Mouse (Mus musculus) hindbrain, embryonic 10.5 days (tissue): Measurements from ENCODE around the gene Hhatl. TPM values are rescaled to one million over a fixed set of nuclear protein-coding genes. Genes with fewer than 3 reads are reported as not detected.

Experiments
- DNase-seq: peaks from one replicate; pipeline ENCODE4 v3.0.0-alpha.2; 2017; ENCODE audit warnings: low spot score
- H3K27ac ChIP-seq: fragments of 300-500 bp; sonication (generic); 2 replicates; pipeline ENCODE4 v1.5.1; 2016; ENCODE audit warnings: mild to moderate bottlenecking, moderate library complexity
- H3K27me3 ChIP-seq: fragments of 300-500 bp; sonication (generic); 2 replicates; pipeline ENCODE4 v1.6.1; 2016; ENCODE audit warnings: mild to moderate bottlenecking; ENCODE audit not compliant: poor library complexity, insufficient read depth, severe bottlenecking
- H3K36me3 ChIP-seq: fragments of 300-500 bp; sonication (generic); 2 replicates; pipeline ENCODE4 v1.6.1; 2016; ENCODE audit warnings: mild to moderate bottlenecking, moderate library complexity
- H3K4me1 ChIP-seq: fragments of 300-500 bp; sonication (generic); replicated peaks from 2 replicates; pipeline ENCODE4 v1.6.1; 2016; ENCODE audit warnings: mild to moderate bottlenecking
- H3K4me3 ChIP-seq: fragments of 300-500 bp; sonication (generic); 2 replicates; pipeline ENCODE4 v1.5.1; 2016; ENCODE audit warnings: mild to moderate bottlenecking, moderate library complexity
- H3K9me3 ChIP-seq: fragments of 300-500 bp; sonication (generic); 2 replicates; pipeline ENCODE4 v1.6.1; 2016; ENCODE audit warnings: mild to moderate bottlenecking, moderate library complexity
- WGBS: fragments of 180-500 bp; shearing (Covaris S2); methylation state at CpG from one replicate; pipeline ENCODE4 v1.1.7; 2016; 5-methylcytosine and 5-hydroxymethylcytosine counted together
- polyA plus RNA-seq: library from polyadenylated mRNA; unstranded; fragments of >200 nt; fragmentation: Nextera tagmentation; extraction: Ambion mirVana; gene quantifications from 2 replicates; pipeline ENCODE4 v1.2.1, GENCODE M21; 2016

Gene Hhatl
- polyA plus RNA-seq, 1 experiment from 2014 or later: not detected

DNA sequence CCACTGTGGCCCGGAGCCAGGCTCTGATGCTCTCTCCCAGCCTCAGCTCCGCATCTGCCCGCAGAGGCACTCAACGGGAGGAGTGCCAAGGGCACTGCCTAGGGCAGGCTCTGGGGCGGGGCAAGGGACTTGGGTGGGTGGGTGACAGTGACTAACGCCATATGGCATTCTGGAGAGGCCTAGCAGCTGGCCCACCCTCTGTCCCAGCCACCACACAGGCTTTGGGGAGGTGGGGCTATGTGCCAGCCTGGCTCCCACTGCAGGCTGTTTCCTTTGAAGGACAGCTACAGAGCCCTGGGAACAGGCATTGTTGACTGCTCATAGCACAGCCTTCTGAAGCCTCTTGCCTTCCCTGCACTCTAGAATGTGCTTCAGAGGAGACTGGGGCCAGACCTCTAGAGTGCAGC lies 30.3 kb upstream of the Hhatl start:
- Histone ChIP-seq H3K9me3 (no peaks in the 10 kb centered on the region), H3K36me3 (no peaks in the 10 kb centered on the region), H3K4me3 (no peak overlapping the region), H3K4me1 (peaks cover 14% of the 10 kb centered on the region), H3K27ac (peak overlapping the region; percentile 2; the same call in 1 of the 2 replicates), H3K27me3 (no peaks in the 10 kb centered on the region)
- no peak for DNase-seq
- 84% methylated on average over 6 of the region's 6 CpGs for WGBS

- no peak overlapping the region for H3K4me3 ChIP-seq
- no peak for DNase-seq
- no peaks in the 10 kb centered on the region for H3K9me3 ChIP-seq
- H3K27ac ChIP-seq: no peak overlapping the region
- H3K27me3 ChIP-seq: no peaks in the 10 kb centered on the region
- no peaks in the 10 kb centered on the region for H3K36me3 ChIP-seq
- H3K4me1 ChIP-seq: peaks cover 14% of the 10 kb centered on the region
- 80% methylated on average over 5 of the region's 5 CpGs for WGBS
Observed at GRCm38 (mm10) chr9:121820765-121821164, 28.5 kb upstream of the Hhatl start.

DNA sequence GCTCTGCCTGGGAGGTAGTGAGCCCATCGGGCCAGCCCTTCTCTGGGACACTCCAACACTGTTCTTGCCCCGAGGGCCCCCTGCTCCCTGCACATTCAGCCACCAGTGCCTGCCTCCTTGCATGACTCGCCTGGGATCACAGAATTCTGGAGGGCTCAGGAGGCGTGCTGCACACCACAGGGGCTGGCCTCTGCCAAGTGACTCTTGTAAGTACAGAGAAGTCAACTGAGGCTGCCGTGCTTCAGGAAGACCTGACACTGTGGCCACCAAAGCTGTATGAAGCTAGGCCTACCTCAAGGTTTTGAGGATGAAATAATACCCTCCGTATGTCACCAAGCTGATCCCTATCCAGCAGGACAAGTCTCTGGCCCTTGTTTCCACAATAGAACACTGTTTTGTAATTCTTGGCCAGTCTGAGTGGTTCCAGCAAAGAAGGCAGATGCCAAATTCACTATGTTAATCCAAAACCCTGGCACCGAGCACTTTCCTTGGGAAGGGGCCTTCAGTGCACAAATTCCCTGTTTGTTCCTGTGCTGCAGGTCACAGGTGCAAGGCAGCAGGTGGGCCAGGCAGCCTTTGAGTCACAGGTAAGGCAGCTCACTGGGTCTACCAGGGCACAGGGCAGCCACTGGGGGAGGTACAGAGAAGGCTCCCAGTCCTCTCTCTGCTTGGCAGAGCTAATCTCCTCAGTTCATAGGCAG lies 27.6 kb upstream of the Hhatl start:
- no peaks in the 10 kb centered on the region for H3K9me3 ChIP-seq
- H3K36me3 ChIP-seq: no peaks in the 10 kb centered on the region
- 54% methylated on average over 7 of the region's 7 CpGs for WGBS
- H3K4me3 ChIP-seq: no peak overlapping the region
- no peaks in the 10 kb centered on the region for H3K27me3 ChIP-seq
- H3K27ac ChIP-seq: no peak overlapping the region; the same call in 1 of the 2 replicates
- no peak for DNase-seq
- H3K4me1 ChIP-seq: peaks cover 17% of the 10 kb centered on the region

DNA sequence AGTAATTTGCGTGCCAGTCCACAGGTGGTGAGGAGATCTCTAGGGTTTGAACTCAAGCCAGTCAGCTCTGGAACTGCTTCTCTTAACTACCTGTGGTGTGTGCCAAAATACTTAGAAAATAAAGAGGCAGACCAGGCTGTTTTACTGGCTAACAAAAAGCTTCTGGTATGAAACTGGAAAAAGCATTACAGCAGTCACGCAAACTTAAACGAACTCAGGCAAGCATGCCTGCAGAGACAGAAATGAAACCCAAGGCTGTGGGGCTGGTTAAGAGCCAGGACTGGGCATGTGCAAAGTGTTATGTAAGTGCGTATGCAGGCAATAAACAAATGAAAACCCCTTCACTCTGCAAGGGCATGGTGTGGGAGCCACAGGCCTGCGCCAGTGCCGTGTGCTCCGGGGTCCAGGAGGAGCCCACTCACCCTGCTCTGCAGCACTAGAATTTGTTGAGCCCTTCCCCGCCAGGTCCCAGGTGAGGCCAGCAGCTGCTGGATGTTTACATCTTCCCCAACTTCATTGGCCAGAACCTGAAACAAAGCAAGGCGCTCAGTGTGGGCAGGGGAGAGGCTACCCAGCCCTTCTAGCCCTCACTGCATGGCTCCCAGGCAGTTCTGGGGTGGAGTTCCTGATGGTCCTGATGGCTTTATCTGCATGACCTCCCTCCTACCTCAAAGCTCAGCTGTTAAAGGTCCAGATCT lies 26.9 kb upstream of the Hhatl start:
- 82% methylated on average over 9 of the region's 9 CpGs for WGBS
- no peak for DNase-seq
- Histone ChIP-seq H3K36me3 (no peaks in the 10 kb centered on the region), H3K27me3 (no peaks in the 10 kb centered on the region), H3K9me3 (no peaks in the 10 kb centered on the region), H3K4me3 (no peak overlapping the region), H3K4me1 (peaks cover 19% of the 10 kb centered on the region), H3K27ac (no peak overlapping the region; the same call in 1 of the 2 replicates)

- 64% methylated on average over 6 of the region's 6 CpGs for WGBS
- no peaks in the 10 kb centered on the region for H3K27me3 ChIP-seq
Observed at GRCm38 (mm10) chr9:121815183-121815582, 22.9 kb upstream of the Hhatl start.

DNA sequence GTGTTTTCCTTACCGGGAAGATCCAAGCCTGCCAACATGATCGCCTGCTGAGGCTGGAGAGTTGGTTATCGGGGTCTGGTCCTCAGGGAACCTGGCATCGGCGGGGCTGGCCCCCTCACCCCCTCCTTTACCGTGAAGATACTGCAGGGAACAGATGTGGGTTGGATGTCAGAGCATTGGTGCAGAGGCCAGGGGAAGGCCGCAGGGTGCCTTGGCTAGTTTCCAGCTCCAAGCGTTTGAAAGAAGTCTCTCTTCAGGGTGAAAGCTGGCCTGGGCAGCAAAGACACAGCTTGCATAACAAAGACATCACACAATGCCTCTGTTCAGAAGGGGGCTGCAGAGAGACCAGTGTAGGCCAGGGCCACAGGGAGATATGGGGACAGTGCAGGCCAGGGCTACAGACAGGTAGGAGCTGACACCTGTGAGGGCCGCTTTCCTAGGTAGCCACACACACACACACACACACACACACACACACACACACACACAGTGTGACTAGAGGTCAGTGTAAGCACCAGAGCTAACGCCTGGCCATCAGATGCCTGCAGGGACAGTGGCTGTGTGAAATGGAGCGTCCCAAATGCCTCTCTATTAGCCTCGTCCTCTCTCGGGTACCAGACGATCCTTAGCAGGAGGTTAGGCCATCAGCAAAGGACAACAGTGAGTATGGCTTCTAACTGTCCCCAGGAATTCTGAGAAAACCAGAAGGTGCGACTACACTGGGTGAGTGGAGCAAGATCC lies 17.9 kb upstream of the Hhatl start:
- Histone ChIP-seq H3K4me1 (peaks cover 67% of the 10 kb centered on the region), H3K27me3 (no peaks in the 10 kb centered on the region), H3K4me3 (peak overlapping the region; percentile 7; the same call in 1 of the 2 replicates), H3K36me3 (no peaks in the 10 kb centered on the region), H3K27ac (peak overlapping the region; percentile 80), H3K9me3 (no peaks in the 10 kb centered on the region)
- DNase-seq: peak; percentile 41
- 15% methylated on average over 15 of the region's 15 CpGs for WGBS

More at GRCm38 (mm10) chr9:121815183-121815582, 22.9 kb upstream of the Hhatl start:
- Histone ChIP-seq H3K4me3 (no peak overlapping the region), H3K27ac (no peak overlapping the region), H3K36me3 (no peaks in the 10 kb centered on the region), H3K9me3 (no peaks in the 10 kb centered on the region), H3K4me1 (peaks cover 24% of the 10 kb centered on the region)
- no peak for DNase-seq

DNA sequence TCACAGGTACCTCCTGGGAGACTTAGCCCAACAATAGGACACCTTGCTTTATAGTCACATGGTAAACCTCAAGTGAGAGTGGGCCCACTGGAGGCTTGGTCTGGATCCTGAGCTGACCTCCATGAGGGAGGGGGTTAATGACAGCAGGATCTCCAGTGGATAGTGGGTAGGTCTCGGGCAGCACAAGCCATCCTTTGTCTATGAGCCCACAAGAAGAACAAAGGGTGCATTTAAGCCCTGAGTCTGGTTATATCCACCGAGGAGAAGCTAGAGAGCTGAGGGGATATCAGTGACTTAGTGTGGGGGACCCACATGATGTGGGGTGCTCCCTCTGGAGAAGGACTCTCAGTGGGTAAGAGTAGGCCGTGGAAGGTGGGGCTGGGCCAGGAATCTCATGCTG lies 16.2 kb upstream of the Hhatl start:
- H3K4me3 ChIP-seq: no peak overlapping the region
- H3K4me1 ChIP-seq: peaks cover 66% of the 10 kb centered on the region
- H3K27ac ChIP-seq: peak overlapping the region; percentile 80
- no peaks in the 10 kb centered on the region for H3K9me3 ChIP-seq
- 45% methylated on average over 3 of the region's 3 CpGs for WGBS
- no peaks in the 10 kb centered on the region for H3K36me3 ChIP-seq
- no peaks in the 10 kb centered on the region for H3K27me3 ChIP-seq
- no peak for DNase-seq

GRCm38 (mm10) chr9:121807947-121808346 lies 15.6 kb upstream of the Hhatl start:
- peaks cover 69% of the 10 kb centered on the region for H3K4me1 ChIP-seq
- no peak for DNase-seq
- H3K27me3 ChIP-seq: no peaks in the 10 kb centered on the region
- no peak overlapping the region for H3K4me3 ChIP-seq
- 59% methylated on average over 7 of the region's 7 CpGs for WGBS
- peak overlapping the region; percentile 80 for H3K27ac ChIP-seq
- no peaks in the 10 kb centered on the region for H3K36me3 ChIP-seq
- no peaks in the 10 kb centered on the region for H3K9me3 ChIP-seq

- Histone ChIP-seq H3K27ac (peak overlapping the region; percentile 80), H3K9me3 (no peaks in the 10 kb centered on the region), H3K36me3 (no peaks in the 10 kb centered on the region), H3K4me1 (peaks cover 73% of the 10 kb centered on the region), H3K4me3 (no peak overlapping the region), H3K27me3 (no peaks in the 10 kb centered on the region)
- 39% methylated on average over 1 of the region's 1 CpGs for WGBS
- no peak for DNase-seq
Observed at GRCm38 (mm10) chr9:121807546-121807945, 15.2 kb upstream of the Hhatl start.

- no peaks in the 10 kb centered on the region for H3K36me3 ChIP-seq
- H3K27ac ChIP-seq: peak overlapping the region; percentile 13; the same call in 1 of the 2 replicates
- H3K9me3 ChIP-seq: no peaks in the 10 kb centered on the region
- no peak for DNase-seq
- H3K27me3 ChIP-seq: 0 out of 2 replicates have a peak, but pooled peaks cover 5% of the 10 kb centered on the region
- peaks cover 67% of the 10 kb centered on the region for H3K4me1 ChIP-seq
- H3K4me3 ChIP-seq: no peak overlapping the region
- WGBS: 73% methylated on average over 7 of the region's 7 CpGs
Observed at GRCm38 (mm10) chr9:121802747-121803146, 10.4 kb upstream of the Hhatl start.

GRCm38 (mm10) chr9:121798887-121799520 lies 6.7 kb upstream of the Hhatl start:
- Histone ChIP-seq H3K27me3 (peaks cover 5% of the 10 kb centered on the region; the same call in 1 of the 2 replicates), H3K4me1 (peaks cover 48% of the 10 kb centered on the region), H3K4me3 (no peak overlapping the region), H3K36me3 (no peaks in the 10 kb centered on the region), H3K27ac (peak overlapping the region; percentile 50), H3K9me3 (no peaks in the 10 kb centered on the region)
- no peak for DNase-seq
- WGBS: 33% methylated on average over 6 of the region's 6 CpGs

DNA sequence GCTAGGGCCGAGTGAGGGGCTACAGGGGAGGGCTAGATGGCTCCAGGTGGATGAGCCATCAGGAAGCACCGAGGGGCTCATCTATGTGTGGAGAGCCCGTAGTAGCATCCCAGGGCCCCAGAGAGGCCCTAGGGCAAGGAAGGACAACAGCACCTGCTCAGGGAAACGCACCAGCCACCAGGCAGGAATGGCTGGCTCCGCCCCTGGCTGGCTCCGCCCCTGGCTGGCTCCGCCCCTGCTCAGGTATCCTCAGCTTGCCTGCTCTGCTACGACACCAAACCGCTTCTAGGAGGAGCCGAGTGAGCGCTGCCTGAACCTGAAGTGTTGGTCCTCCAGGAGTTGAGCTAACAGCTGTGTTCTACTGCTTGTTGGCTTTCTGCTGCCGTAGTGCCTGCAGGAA lies 5.4 kb upstream of the Hhatl start:
- 19% methylated on average over 12 of the region's 12 CpGs for WGBS
- Histone ChIP-seq H3K4me3 (no peak overlapping the region), H3K4me1 (peaks cover 38% of the 10 kb centered on the region), H3K9me3 (no peaks in the 10 kb centered on the region), H3K27ac (peak overlapping the region; percentile 8; the same call in 1 of the 2 replicates), H3K27me3 (peaks cover 5% of the 10 kb centered on the region; the same call in 1 of the 2 replicates), H3K36me3 (no peaks in the 10 kb centered on the region)
- no peak for DNase-seq
